Mouse (Mus musculus) cerebellum, postnatal 4 days (tissue): ENCODE data around the gene Evc2.

Source experiments
- DNase-seq, 2 experiments: peaks; one replicate each; pipeline ENCODE4 v3.0.0; 2022; ENCODE audit warnings: low spot score in 2 of 2, mixed read lengths in 1 of 2

The Evc2 gene

GRCm38 (mm10) chr5:37472025-37472608, 133.8 kb downstream of the Evc2 start:
- DNase-seq = peak in 1 of 2 experiments; percentile 16
